Mouse (Mus musculus): ENCODE data around the gene Grb2.

DNA sequence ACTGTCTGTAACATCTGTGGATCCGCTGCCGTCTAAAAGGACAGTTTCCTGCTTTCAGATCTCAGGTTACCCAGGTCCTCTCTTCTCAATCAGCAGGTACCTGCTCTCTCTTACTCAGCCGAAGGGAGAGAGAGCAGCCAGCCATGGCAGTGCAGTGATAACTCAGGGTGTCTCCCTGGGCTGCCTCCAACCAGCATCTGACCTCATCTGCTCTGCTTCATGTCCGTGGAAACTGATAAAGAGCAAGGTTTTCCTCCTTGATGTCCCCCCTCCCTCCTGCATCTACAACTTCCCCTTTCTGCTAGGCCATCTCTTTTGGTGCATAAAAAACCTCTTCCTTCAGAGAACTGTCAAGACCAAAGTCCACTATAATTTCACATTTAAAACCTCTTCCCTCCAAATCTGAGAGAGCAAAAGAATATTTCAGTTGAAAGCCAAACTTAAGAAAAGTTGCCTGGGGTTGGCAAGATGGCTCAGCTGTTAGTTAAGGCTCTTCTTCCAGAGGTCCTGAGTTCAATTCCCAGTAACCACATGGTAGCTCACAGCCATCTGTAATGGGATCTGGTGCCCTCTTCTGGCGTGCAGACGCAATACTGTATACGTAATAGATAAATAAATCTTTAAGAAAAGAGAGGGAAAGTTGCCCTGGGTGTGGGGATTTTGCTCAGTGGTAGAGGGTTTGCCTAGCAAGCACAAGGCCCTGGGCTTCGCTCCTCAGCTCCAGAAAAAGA lies 9.4 kb upstream of the Grb2 start:
- TF ChIP-seq CTCF (IDR thresholded peaks at IDR 0.05; ENCODE audit: low read depth) (peak; percentile 73), EP300 (optimal IDR thresholded peaks at IDR 0.05) (no peak)
